Comparison of ENCODE assay signal across 18 mouse cellular contexts in genomic region chr1:48916419-48916818, GRCm38 (mm10).
DNase-seq lines count a peak whose midpoint lies in the region; ATAC-seq and TF ChIP-seq lines count a peak whose summit lies in the region.
"Had no signal": no experiment of that assay in that cellular context is flagged by ENCODE, and none has a peak within 500 bp of the region (broad histone marks: within the 10 kb centered on the region; RNA-seq: fewer than 3 reads in every experiment).

No protein-coding gene starts in this region.

- H3K27me3 ChIP-seq in cerebellum, adult 2 months (ENCODE audit: control insufficient read depth, insufficient read depth, low read length) = no peaks in the 10 kb centered on the region
- H3K27me3 ChIP-seq: embryonic facial prominence, embryonic 15.5 days; forebrain, embryonic 15.5 days; heart, embryonic 15.5 days had no signal

- no peak for TF ChIP-seq POLR2A in cerebellum, adult 2 months (IDR thresholded peaks at IDR 0.05; ENCODE audit: borderline replicate concordance, insufficient read depth, low read length)

- no peak for ATAC-seq in CD4-positive, CD25-positive, alpha-beta regulatory T cell, adult 4 months
- ATAC-seq: forebrain, embryonic 15.5 days; intestine, embryonic 16.5 days had no signal

- TF ChIP-seq CTCF in cerebellum, adult 2 months (IDR thresholded peaks at IDR 0.05; ENCODE audit: borderline replicate concordance, insufficient read depth, low read depth, low read length) = no peak

- peaks cover 4% of the 10 kb centered on the region; the same call in 1 of the 2 replicates for H3K4me1 ChIP-seq in cerebellum, adult 2 months (ENCODE audit: control insufficient read depth, insufficient read depth, low read length)
- H3K4me1 ChIP-seq: embryonic facial prominence, embryonic 15.5 days; forebrain, embryonic 15.5 days; heart, embryonic 15.5 days had no signal

- peak; percentile 81 for DNase-seq in cerebellum, adult 11 months
- DNase-seq in cerebellum, adult 2 months = peak; percentile 86 to 97
- DNase-seq in cerebellum, postnatal 10 days = peak; percentile 69 to 78
- DNase-seq in layer of hippocampus, postnatal 10 days (ENCODE audit: low spot score in 2 of 2) = no peak
- DNase-seq in retina, postnatal 1 day = no peak
- DNase-seq: adrenal gland, adult 2 months; adrenal gland, postnatal 25 days; embryo, embryonic 11 days; gastrocnemius, postnatal 36 days; heart, adult 18-20 months; heart, postnatal 14 days; kidney, adult 2 months had no signal

- H3K27ac ChIP-seq in cerebellum, adult 2 months (ENCODE audit: insufficient read depth, low read length) = no peak overlapping the region
- H3K27ac ChIP-seq: embryonic facial prominence, embryonic 15.5 days; forebrain, embryonic 15.5 days; heart, embryonic 15.5 days; hindbrain, embryonic 14.5 days had no signal

- WGBS in cerebellum, adult 2 months = 18% methylated on average over 4 of the region's 4 CpGs

- no peak overlapping the region for H3K4me3 ChIP-seq in cerebellum, adult 2 months (replicated peaks; ENCODE audit: insufficient read depth, low read depth, low read length)
- H3K4me3 ChIP-seq: embryonic facial prominence, embryonic 15.5 days; forebrain, embryonic 15.5 days; heart, embryonic 15.5 days had no signal

Comparison
In these comparisons a context has a peak if more than half of its experiments do, and no peak if none do; other contexts are left out.
1. DNase-seq: peak in cerebellum, adult 11 months (single experiment), cerebellum, adult 2 months (2 of 2) and cerebellum, postnatal 10 days (2 of 2); none in layer of hippocampus, postnatal 10 days (0 of 2) and retina, postnatal 1 day (single experiment).